Mouse (Mus musculus) R1 (cell line): ENCODE measurements around the gene Upk3a.
A peak's percentile ranks its signal among the peaks of the same experiment; 100 is the strongest.

ENCODE experiments used
- DNase-seq: peaks from one replicate; pipeline ENCODE4 v3.0.0-alpha.2; 2018; ENCODE audit warnings: low read depth, low spot score

Gene Upk3a

GRCm38 (mm10) chr15:85016951-85017664 is at the start of gene Upk3a:
Gene Upk3a, plus strand, starts transcription at chr15:85017141.
- peak; percentile 70 for DNase-seq

GRCm38 (mm10) chr15:84968534-84968933 is 48.4 kb upstream of the Upk3a start:
- no peak for DNase-seq

GRCm38 (mm10) chr15:84972860-84973543 is 43.9 kb upstream of the Upk3a start:
- no peak for DNase-seq

GRCm38 (mm10) chr15:84973544-84973871 is 43.4 kb upstream of the Upk3a start:
- no peak for DNase-seq

GRCm38 (mm10) chr15:84975729-84976128 is 41.2 kb upstream of the Upk3a start:
- no peak for DNase-seq

- no peak for DNase-seq
Observed at GRCm38 (mm10) chr15:84981609-84982313, 35.2 kb upstream of the Upk3a start.

GRCm38 (mm10) chr15:84982888-84983287 is 34.1 kb upstream of the Upk3a start:
- DNase-seq: peak; percentile 27

GRCm38 (mm10) chr15:84983721-84984120 is 33.2 kb upstream of the Upk3a start:
- DNase-seq: no peak

- DNase-seq: no peak
Observed at GRCm38 (mm10) chr15:84985516-84986160, 31.3 kb upstream of the Upk3a start.

GRCm38 (mm10) chr15:84986171-84987019 is 30.5 kb upstream of the Upk3a start:
- no peak for DNase-seq

GRCm38 (mm10) chr15:84987020-84987815 is 29.7 kb upstream of the Upk3a start:
- peak; percentile 29 for DNase-seq

GRCm38 (mm10) chr15:84987874-84988825 is 28.8 kb upstream of the Upk3a start, which contains the start of gene 5031439G07Rik:
Gene 5031439G07Rik, minus strand, starts transcription at chr15:84988551.
- peak; percentile 97 for DNase-seq

GRCm38 (mm10) chr15:84989098-84989497 is 27.8 kb upstream of the Upk3a start:
- no peak for DNase-seq

- no peak for DNase-seq
Observed at GRCm38 (mm10) chr15:84989771-84990170, 27.2 kb upstream of the Upk3a start.

- no peak for DNase-seq
Observed at GRCm38 (mm10) chr15:84994498-84994897, 22.4 kb upstream of the Upk3a start.

- DNase-seq: no peak
Observed at GRCm38 (mm10) chr15:84995041-84995440, 21.9 kb upstream of the Upk3a start.

- peak; percentile 81 for DNase-seq
Observed at GRCm38 (mm10) chr15:84995967-84996366, 21.0 kb upstream of the Upk3a start.

GRCm38 (mm10) chr15:84997768-84998454 is 19.0 kb upstream of the Upk3a start:
- peak; percentile 26 for DNase-seq

- DNase-seq: no peak
Observed at GRCm38 (mm10) chr15:84999911-85000310, 17.0 kb upstream of the Upk3a start.
